Mouse (Mus musculus) hindbrain, embryonic 13.5 days (tissue): Measurements from ENCODE around the gene Ntrk2. TPM values are rescaled to one million over a fixed set of nuclear protein-coding genes. Genes with fewer than 3 reads are reported as not detected.
A peak's percentile ranks its signal among the peaks of the same experiment; 100 is the strongest.

Experiments
- ATAC-seq: fragments of 200-750 bp; cut with Nextera tagmentation; 2 replicates; pipeline ENCODE4 v1.8.0; 2017; ENCODE audit warnings: moderate TSS enrichment; ENCODE audit not compliant: low FRiP score
- H3K27ac ChIP-seq: fragments of 300-500 bp; sonication (generic); 2 replicates; pipeline ENCODE4 v1.5.1; 2015; ENCODE audit warnings: inconsistent platforms, mild to moderate bottlenecking, moderate library complexity
- H3K27me3 ChIP-seq: fragments of 300-500 bp; sonication (generic); 2 replicates; pipeline ENCODE4 v1.6.1; 2015; ENCODE audit warnings: mild to moderate bottlenecking, inconsistent platforms
- H3K36me3 ChIP-seq: fragments of 300-500 bp; sonication (generic); 2 replicates; pipeline ENCODE4 v1.6.1; 2015; ENCODE audit warnings: mild to moderate bottlenecking, inconsistent platforms
- H3K4me1 ChIP-seq: fragments of 300-500 bp; sonication (generic); replicated peaks from 2 replicates; pipeline ENCODE4 v1.6.1; 2015; ENCODE audit warnings: inconsistent platforms
- H3K4me2 ChIP-seq: fragments of 300-500 bp; sonication (generic); 2 replicates; pipeline ENCODE4 v1.6.1; 2015; ENCODE audit warnings: inconsistent platforms, mild to moderate bottlenecking, moderate library complexity
- H3K4me3 ChIP-seq: fragments of 300-500 bp; sonication (generic); 2 replicates; pipeline ENCODE4 v1.5.1; 2015; ENCODE audit warnings: mild to moderate bottlenecking, inconsistent platforms
- H3K9ac ChIP-seq: fragments of 300-500 bp; sonication (generic); 2 replicates; pipeline ENCODE4 v1.6.1; 2015; ENCODE audit warnings: mild to moderate bottlenecking, inconsistent platforms
- H3K9me3 ChIP-seq: fragments of 300-500 bp; sonication (generic); 2 replicates; pipeline ENCODE4 v1.6.1; 2016; ENCODE audit warnings: inconsistent platforms
- WGBS: fragments of 180-500 bp; shearing (Covaris S2); methylation state at CpG from one replicate; pipeline ENCODE4 v1.1.7; 2015; 5-methylcytosine and 5-hydroxymethylcytosine counted together
- polyA plus RNA-seq: library from polyadenylated mRNA; unstranded; fragments of >200 nt; fragmentation: Nextera tagmentation; extraction: Ambion mirVana; gene quantifications from 2 replicates; pipeline ENCODE4 v1.2.1, GENCODE M21; 2015

The Ntrk2 gene
- polyA plus RNA-seq, 1 experiment from 2014 or later, result 99.2 TPM

DNA sequence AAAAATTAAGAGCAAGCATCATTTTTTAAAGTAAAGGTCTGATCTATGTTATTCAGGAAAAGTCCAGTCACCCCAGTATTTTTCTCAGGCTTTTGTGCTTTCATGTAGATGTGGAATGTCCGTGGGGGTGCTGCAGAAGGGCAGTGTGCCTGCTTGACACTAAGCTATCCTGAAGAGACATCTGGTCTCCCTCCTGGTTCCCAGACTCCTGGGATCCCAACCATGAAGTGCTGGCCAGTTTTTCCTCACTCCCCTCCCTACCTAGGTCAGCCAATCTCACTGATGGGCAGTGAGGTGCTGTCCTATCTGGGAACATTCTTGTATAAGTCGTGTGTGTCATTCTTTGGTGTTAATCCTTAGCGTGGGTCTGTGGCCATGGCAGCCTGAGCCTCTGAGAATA lies 369.7 kb downstream of the Ntrk2 start:
- Histone ChIP-seq H3K4me1 (peaks cover 6% of the 10 kb centered on the region), H3K36me3 (no peaks in the 10 kb centered on the region), H3K27ac (no peak overlapping the region), H3K4me2 (no peak overlapping the region), H3K9me3 (no peaks in the 10 kb centered on the region), H3K9ac (no peak overlapping the region), H3K4me3 (no peak overlapping the region), H3K27me3 (no peaks in the 10 kb centered on the region)
- no peak for ATAC-seq
- 78% methylated on average over 3 of the region's 3 CpGs for WGBS

DNA sequence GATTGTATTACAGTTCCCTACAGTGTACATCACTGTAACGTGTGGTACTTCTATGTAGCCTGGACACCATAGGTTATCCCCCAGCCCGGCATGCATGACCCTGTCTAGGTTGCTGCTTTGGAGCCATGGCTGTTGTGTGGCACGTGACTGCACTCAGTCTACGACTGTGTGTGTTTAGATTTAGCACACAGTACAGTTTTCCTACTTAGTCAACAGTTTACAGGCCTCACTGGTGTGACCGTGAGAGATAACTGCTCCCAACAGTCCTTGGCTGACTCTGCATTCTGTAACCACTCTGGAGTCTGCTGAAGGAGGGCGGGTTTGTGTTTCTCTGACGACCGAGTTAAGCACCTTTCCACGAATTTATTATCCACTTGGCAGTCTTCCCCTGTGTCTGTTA lies 370.1 kb downstream of the Ntrk2 start:
- Histone ChIP-seq H3K27ac (no peak overlapping the region), H3K27me3 (no peaks in the 10 kb centered on the region), H3K4me1 (peaks cover 11% of the 10 kb centered on the region), H3K4me3 (no peak overlapping the region), H3K9me3 (no peaks in the 10 kb centered on the region), H3K4me2 (no peak overlapping the region), H3K36me3 (no peaks in the 10 kb centered on the region), H3K9ac (no peak overlapping the region)
- WGBS, result 81% methylated on average over 9 of the region's 9 CpGs
- no peak for ATAC-seq

DNA sequence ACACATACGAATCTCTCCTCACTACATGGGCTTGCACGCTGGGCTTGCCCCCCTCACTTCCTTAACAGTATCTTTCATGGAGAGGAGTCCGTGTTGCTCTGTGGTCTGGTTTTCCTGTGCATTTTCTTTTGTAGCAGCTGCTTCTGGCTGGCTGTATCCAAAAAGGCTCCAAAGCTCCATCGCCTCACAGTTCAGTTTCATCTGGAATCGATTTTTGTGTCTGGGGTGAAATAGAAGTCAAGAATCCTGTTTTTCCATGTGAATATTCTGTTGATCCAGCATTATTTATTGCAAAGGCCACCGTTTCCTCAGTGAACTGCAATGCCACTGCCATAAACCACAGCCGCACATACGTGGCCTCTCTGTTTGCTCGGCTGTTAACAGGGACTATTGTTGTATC lies 370.6 kb downstream of the Ntrk2 start:
- no peak for ATAC-seq
- Histone ChIP-seq H3K27ac (no peak overlapping the region), H3K27me3 (no peaks in the 10 kb centered on the region), H3K4me2 (no peak overlapping the region), H3K4me1 (peaks cover 13% of the 10 kb centered on the region), H3K36me3 (no peaks in the 10 kb centered on the region), H3K4me3 (no peak overlapping the region), H3K9me3 (no peaks in the 10 kb centered on the region), H3K9ac (no peak overlapping the region)
- WGBS, result 81% methylated on average over 9 of the region's 9 CpGs

DNA sequence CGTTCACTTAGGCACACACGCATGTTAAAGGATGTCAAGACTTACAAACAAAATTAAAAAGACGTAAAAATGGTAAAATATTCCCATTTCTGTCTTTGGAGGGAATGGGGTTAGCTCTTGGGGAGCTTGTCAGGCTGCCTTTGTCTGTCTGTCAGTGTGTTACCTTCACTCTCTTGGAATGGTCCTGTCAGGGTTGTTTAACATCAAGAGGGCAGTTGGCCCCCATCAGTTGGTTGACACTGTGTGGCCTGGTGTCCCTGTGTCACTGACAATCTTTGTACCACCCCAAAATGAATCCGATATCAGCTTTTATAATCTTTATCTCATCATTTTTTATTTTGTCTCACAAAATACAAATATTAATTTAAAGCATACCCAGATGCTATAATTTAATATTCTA lies 373.6 kb downstream of the Ntrk2 start:
- Histone ChIP-seq H3K36me3 (0 out of 2 replicates have a peak, but pooled peaks cover 3% of the 10 kb centered on the region), H3K9me3 (peaks cover 10% of the 10 kb centered on the region; the same call in 1 of the 2 replicates), H3K9ac (no peak overlapping the region), H3K4me3 (no peak overlapping the region), H3K27me3 (no peaks in the 10 kb centered on the region), H3K4me1 (peaks cover 13% of the 10 kb centered on the region), H3K27ac (no peak overlapping the region), H3K4me2 (no peak overlapping the region)
- ATAC-seq, result no peak
- WGBS, result 85% methylated on average over 4 of the region's 4 CpGs

DNA sequence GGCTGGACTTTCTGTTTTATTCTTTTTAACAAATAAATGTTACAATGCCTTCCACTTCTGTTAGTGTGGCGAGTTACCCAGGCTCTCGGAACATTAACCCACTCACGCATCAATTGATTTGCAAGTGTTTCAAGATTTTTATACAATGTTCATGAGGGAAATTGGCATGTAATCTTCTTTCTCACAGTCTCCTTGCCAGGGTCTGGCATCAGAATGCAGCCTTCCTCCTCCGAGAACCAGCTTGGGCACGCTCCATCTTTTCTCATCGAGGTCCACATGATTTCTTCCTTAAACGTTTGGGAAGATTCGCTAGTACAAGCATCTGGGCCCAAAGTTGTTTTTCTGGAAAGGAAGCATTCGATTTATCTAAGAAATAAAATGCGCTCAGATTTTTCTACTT lies 374.4 kb downstream of the Ntrk2 start:
- WGBS, result 70% methylated on average over 10 of the region's 10 CpGs
- H3K27me3 ChIP-seq, result no peaks in the 10 kb centered on the region
- H3K9ac ChIP-seq, result no peak overlapping the region
- peak overlapping the region; percentile 17; the same call in 1 of the 2 replicates for H3K4me2 ChIP-seq
- no peak overlapping the region for H3K4me3 ChIP-seq
- 0 out of 2 replicates have a peak, but pooled peaks cover 3% of the 10 kb centered on the region for H3K36me3 ChIP-seq
- H3K27ac ChIP-seq, result no peak overlapping the region
- no peak for ATAC-seq
- peaks cover 13% of the 10 kb centered on the region for H3K4me1 ChIP-seq
- H3K9me3 ChIP-seq, result peaks cover 10% of the 10 kb centered on the region; the same call in 1 of the 2 replicates

DNA sequence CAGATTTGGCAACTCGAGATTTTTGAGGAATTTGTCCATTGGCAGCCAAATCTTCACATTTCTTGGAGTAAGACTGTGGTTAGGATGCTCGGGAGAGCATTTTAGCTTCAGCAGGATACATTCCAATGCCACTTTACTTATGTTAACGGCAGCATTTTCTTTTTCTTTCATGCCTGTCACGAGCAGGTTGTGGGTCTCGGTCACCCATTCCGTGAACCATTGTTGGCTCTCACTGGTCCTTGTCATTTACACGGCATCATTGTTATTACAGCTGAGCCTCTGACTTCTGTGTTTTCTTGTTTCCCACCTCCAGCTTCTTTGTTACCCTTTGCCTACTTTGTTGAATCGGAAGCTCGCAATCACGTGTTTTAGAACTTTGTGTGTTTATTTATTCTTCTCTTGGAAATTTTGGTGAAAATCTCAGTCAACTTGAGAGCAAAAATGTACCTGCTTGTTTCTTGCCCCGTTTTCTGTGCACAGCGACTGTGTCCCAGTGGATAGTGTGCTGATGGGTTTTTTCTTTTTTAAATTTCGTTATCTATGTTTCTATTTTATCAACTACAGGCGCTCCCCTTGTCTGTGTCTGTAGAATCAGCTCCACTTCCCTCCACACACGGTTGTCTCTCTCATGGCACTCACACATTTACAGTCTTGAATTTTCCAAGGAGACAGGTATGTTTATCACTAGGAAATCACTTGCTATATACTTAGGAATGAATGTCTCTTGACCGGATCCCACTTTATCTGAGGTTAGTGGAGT lies 375.0 kb downstream of the Ntrk2 start:
- no peak overlapping the region for H3K27ac ChIP-seq
- WGBS, result 46% methylated on average over 16 of the region's 16 CpGs

DNA sequence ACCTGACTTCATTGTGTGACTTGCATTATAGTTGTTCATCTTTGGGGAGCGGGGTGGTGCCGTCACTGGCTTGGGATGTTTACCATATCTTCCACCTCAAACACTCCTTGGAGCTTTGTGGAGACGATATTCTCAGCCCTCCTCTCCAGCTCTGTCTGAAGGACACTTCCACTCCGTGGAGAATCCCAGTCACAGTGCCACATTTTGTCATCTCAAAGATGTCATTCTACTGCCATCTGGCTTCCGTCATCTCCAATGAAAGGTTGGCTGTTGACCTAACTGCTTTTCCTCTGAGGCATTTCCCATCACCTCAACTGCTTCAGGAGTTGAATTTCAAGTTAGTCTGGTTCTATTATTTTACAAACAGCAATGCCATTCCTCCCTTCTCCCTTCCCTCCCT lies 376.3 kb downstream of the Ntrk2 start:
- peaks cover 13% of the 10 kb centered on the region for H3K4me1 ChIP-seq
- no peak overlapping the region for H3K9ac ChIP-seq
- H3K9me3 ChIP-seq, result peaks cover 10% of the 10 kb centered on the region; the same call in 1 of the 2 replicates
- ATAC-seq, result no peak
- H3K27me3 ChIP-seq, result no peaks in the 10 kb centered on the region
- no peak overlapping the region for H3K4me2 ChIP-seq
- 0 out of 2 replicates have a peak, but pooled peaks cover 3% of the 10 kb centered on the region for H3K36me3 ChIP-seq
- no peak overlapping the region for H3K27ac ChIP-seq
- 53% methylated on average over 5 of the region's 5 CpGs for WGBS
- no peak overlapping the region for H3K4me3 ChIP-seq

More for the DNA sequence above, 375.0 kb downstream of the Ntrk2 start:
- no peaks in the 10 kb centered on the region for H3K27me3 ChIP-seq
- no peak overlapping the region for H3K9ac ChIP-seq
- H3K36me3 ChIP-seq, result 0 out of 2 replicates have a peak, but pooled peaks cover 3% of the 10 kb centered on the region
- peak overlapping the region; percentile 17; the same call in 1 of the 2 replicates for H3K4me2 ChIP-seq
- peaks cover 13% of the 10 kb centered on the region for H3K4me1 ChIP-seq
- ATAC-seq, result no peak
- no peak overlapping the region for H3K4me3 ChIP-seq
- peaks cover 10% of the 10 kb centered on the region; the same call in 1 of the 2 replicates for H3K9me3 ChIP-seq

Other genes with a start within 250 kb of the Ntrk2 start
- 0.05 TPM in 1 of 2 replicates, not detected in the other for gene Slc28a3, start 195.7 kb upstream of the Ntrk2 start, polyA plus RNA-seq